In genomic region chr9:44320799-44321133, GRCm38 (mm10) we compare ENCODE assay signal across 8 mouse cellular contexts. TPM values are rescaled to one million over a fixed set of nuclear protein-coding genes. Genes with fewer than 3 reads are reported as not detected.
DNase-seq lines count a peak whose midpoint lies in the region; ATAC-seq and TF ChIP-seq lines count a peak whose summit lies in the region.

No protein-coding gene starts in this region.

- TF ChIP-seq CTCF in bone marrow, adult 2 months (IDR thresholded peaks at IDR 0.05; ENCODE audit: control insufficient read depth, insufficient read depth, low read length), result no peak

- peak overlapping the region; percentile 52 for H3K9ac ChIP-seq in kidney, embryonic 16.5 days (replicated peaks; ENCODE audit: low read length)
- H3K9ac ChIP-seq in hindbrain, embryonic 11.5 days (ENCODE audit: low read depth, low read length), result peak overlapping the region; percentile 40; the same call in 1 of the 2 replicates
- peak overlapping the region; percentile 47; the same call in 1 of the 2 replicates for H3K9ac ChIP-seq in midbrain, embryonic 11.5 days (ENCODE audit: low read length)

- TF ChIP-seq POLR2A in bone marrow, adult 2 months (IDR thresholded peaks at IDR 0.05; ENCODE audit: borderline replicate concordance, control insufficient read depth, low read depth, low read length), result no peak

- H3K9me3 ChIP-seq in kidney, embryonic 16.5 days (ENCODE audit: low read length), result no peaks in the 10 kb centered on the region
- no peaks in the 10 kb centered on the region for H3K9me3 ChIP-seq in hindbrain, embryonic 11.5 days (ENCODE audit: control insufficient read depth, low read length)
- H3K9me3 ChIP-seq in midbrain, embryonic 11.5 days (ENCODE audit: control insufficient read depth, low read length), result no peaks in the 10 kb centered on the region

- peak overlapping the region; percentile 87 for H3K4me3 ChIP-seq in kidney, embryonic 16.5 days (ENCODE audit: low read length)
- peak overlapping the region; percentile 26 for H3K4me3 ChIP-seq in bone marrow, adult 2 months (replicated peaks; ENCODE audit: control insufficient read depth, low read depth, low read length)
- peak overlapping the region; percentile 95 for H3K4me3 ChIP-seq in hindbrain, embryonic 11.5 days (ENCODE audit: low read depth, low read length)
- H3K4me3 ChIP-seq in midbrain, embryonic 11.5 days (ENCODE audit: low read depth, low read length), result peak overlapping the region; percentile 90; the same call in 1 of the 2 replicates

- DNase-seq in kidney, postnatal 4 days, result no peak
- no peak for DNase-seq in hindbrain, embryonic 11.5 days (ENCODE audit: low spot score)
- no peak for DNase-seq in midbrain, embryonic 11.5 days (ENCODE audit: low spot score, missing footprints)
- DNase-seq in T-cell, adult 2 months (ENCODE audit: low spot score), result no peak
- DNase-seq in gastrocnemius, postnatal 10 days, result no peak
- no peak for DNase-seq in lung, postnatal 36 days

- 23% methylated on average over 6 of the region's 6 CpGs for WGBS in kidney, embryonic 16.5 days
- WGBS in bone marrow, adult 2 months, result 26% methylated on average over 6 of the region's 6 CpGs
- 29% methylated on average over 6 of the region's 6 CpGs for WGBS in hindbrain, embryonic 11.5 days
- WGBS in midbrain, embryonic 11.5 days, result 21% methylated on average over 6 of the region's 6 CpGs

- H3K27me3 ChIP-seq in kidney, embryonic 16.5 days (ENCODE audit: insufficient read depth, low read length), result no peaks in the 10 kb centered on the region
- H3K27me3 ChIP-seq in hindbrain, embryonic 11.5 days (ENCODE audit: control insufficient read depth, insufficient read depth, low read length), result no peaks in the 10 kb centered on the region
- H3K27me3 ChIP-seq in midbrain, embryonic 11.5 days (ENCODE audit: control insufficient read depth, insufficient read depth, low read length), result no peaks in the 10 kb centered on the region

- H3K27ac ChIP-seq in kidney, embryonic 16.5 days (ENCODE audit: low read length), result peak overlapping the region; percentile 44
- H3K27ac ChIP-seq in bone marrow, adult 2 months (ENCODE audit: control insufficient read depth, insufficient read depth, low read depth, low read length, poor library complexity), result no peak overlapping the region
- H3K27ac ChIP-seq in hindbrain, embryonic 11.5 days (ENCODE audit: low read depth, low read length), result no peak overlapping the region; the same call in 1 of the 2 replicates
- 0 out of 2 replicates have a peak overlapping the region, but pooled peaks have one; percentile 7 for H3K27ac ChIP-seq in midbrain, embryonic 11.5 days (ENCODE audit: low read depth, low read length)

- H3K36me3 ChIP-seq in kidney, embryonic 16.5 days (ENCODE audit: insufficient read depth, low read length), result peaks cover 12% of the 10 kb centered on the region
- peaks cover 3% of the 10 kb centered on the region; the same call in 1 of the 2 replicates for H3K36me3 ChIP-seq in hindbrain, embryonic 11.5 days (ENCODE audit: control insufficient read depth, insufficient read depth, low read length)
- no peaks in the 10 kb centered on the region; the same call in 1 of the 2 replicates for H3K36me3 ChIP-seq in midbrain, embryonic 11.5 days (ENCODE audit: control insufficient read depth, insufficient read depth, low read length)

- peaks cover 30% of the 10 kb centered on the region for H3K4me1 ChIP-seq in kidney, embryonic 16.5 days (ENCODE audit: insufficient read depth, low read length)
- H3K4me1 ChIP-seq in bone marrow, adult 2 months (ENCODE audit: control insufficient read depth, insufficient read depth, low read length), result peaks cover 6% of the 10 kb centered on the region
- H3K4me1 ChIP-seq in hindbrain, embryonic 11.5 days (replicated peaks; ENCODE audit: control insufficient read depth, insufficient read depth, low read length), result peaks cover 14% of the 10 kb centered on the region
- peaks cover 29% of the 10 kb centered on the region for H3K4me1 ChIP-seq in midbrain, embryonic 11.5 days (ENCODE audit: control insufficient read depth, insufficient read depth, low read length)

- ATAC-seq in kidney, embryonic 16.5 days (ENCODE audit: low FRiP score, low TSS enrichment), result no peak
- 0 out of 2 replicates have a peak, but pooled peaks have one; percentile 4 for ATAC-seq in hindbrain, embryonic 11.5 days (ENCODE audit: low FRiP score)
- ATAC-seq in midbrain, embryonic 11.5 days (ENCODE audit: low FRiP score), result no peak

- peak overlapping the region; percentile 93 for H3K4me2 ChIP-seq in kidney, embryonic 16.5 days (replicated peaks; ENCODE audit: low read depth, low read length)
- H3K4me2 ChIP-seq in hindbrain, embryonic 11.5 days (replicated peaks; ENCODE audit: low read depth, low read length), result peak overlapping the region; percentile 95
- peak overlapping the region; percentile 95 for H3K4me2 ChIP-seq in midbrain, embryonic 11.5 days

RNA-seq across cellular contexts. Expression of gene C2cd2l, which starts 0.7 kb away (rescaled TPM):
- polyA plus RNA-seq in kidney, embryonic 16.5 days (2015; fragmentation: Nextera tagmentation; extraction: Ambion mirVana), result 11.6 and 14.3 TPM in 2 replicates
- 14.6 and 17.5 TPM in 2 replicates for polyA plus RNA-seq in bone marrow, adult 2 months (2011; ENCODE audit: insufficient read depth, insufficient read length, low replicate concordance, missing spikeins)
- 10.1 and 11.4 TPM in 2 replicates for polyA plus RNA-seq in hindbrain, embryonic 11.5 days (2014; fragmentation: Nextera tagmentation; extraction: Ambion mirVana)
- polyA plus RNA-seq in midbrain, embryonic 11.5 days (2014; fragmentation: Nextera tagmentation; extraction: Ambion mirVana), result 9.8 and 10.4 TPM in 2 replicates
- total RNA-seq in gastrocnemius, postnatal 10 days (2021), result 10 to 100 TPM in 1 of 2 experiments, 1 to 10 TPM in 1; 7.5 to 15.7 TPM

RNA-seq across cellular contexts. Expression of gene Dpagt1, which starts 5.1 kb away (rescaled TPM):
- 45.4 and 53.9 TPM in 2 replicates for polyA plus RNA-seq in kidney, embryonic 16.5 days (2015; fragmentation: Nextera tagmentation; extraction: Ambion mirVana)
- 11.2 and 30.7 TPM in 2 replicates for polyA plus RNA-seq in bone marrow, adult 2 months (2011; ENCODE audit: insufficient read depth, insufficient read length, low replicate concordance, missing spikeins)
- 47.7 and 51.6 TPM in 2 replicates for polyA plus RNA-seq in hindbrain, embryonic 11.5 days (2014; fragmentation: Nextera tagmentation; extraction: Ambion mirVana)
- 41.8 and 48.9 TPM in 2 replicates for polyA plus RNA-seq in midbrain, embryonic 11.5 days (2014; fragmentation: Nextera tagmentation; extraction: Ambion mirVana)
- 10 to 100 TPM; 11.7 to 17.0 TPM for total RNA-seq in gastrocnemius, postnatal 10 days (2021)

RNA-seq across cellular contexts. Expression of gene H2afx, which starts 13.7 kb away (rescaled TPM):
- 353 and 432 TPM in 2 replicates for polyA plus RNA-seq in kidney, embryonic 16.5 days (2015; fragmentation: Nextera tagmentation; extraction: Ambion mirVana)
- polyA plus RNA-seq in bone marrow, adult 2 months (2011; ENCODE audit: insufficient read depth, insufficient read length, low replicate concordance, missing spikeins), result 184 and 201 TPM in 2 replicates
- 340 and 346 TPM in 2 replicates for polyA plus RNA-seq in hindbrain, embryonic 11.5 days (2014; fragmentation: Nextera tagmentation; extraction: Ambion mirVana)
- polyA plus RNA-seq in midbrain, embryonic 11.5 days (2014; fragmentation: Nextera tagmentation; extraction: Ambion mirVana), result 355 and 377 TPM in 2 replicates
- 10 to 100 TPM; 41.0 to 47.2 TPM for total RNA-seq in gastrocnemius, postnatal 10 days (2021)

RNA-seq across cellular contexts. Expression of gene Hinfp, which starts 15.3 kb away (rescaled TPM):
- 27.2 and 31.1 TPM in 2 replicates for polyA plus RNA-seq in kidney, embryonic 16.5 days (2015; fragmentation: Nextera tagmentation; extraction: Ambion mirVana)
- polyA plus RNA-seq in bone marrow, adult 2 months (2011; ENCODE audit: insufficient read depth, insufficient read length, low replicate concordance, missing spikeins), result 9.1 and 21.6 TPM in 2 replicates
- polyA plus RNA-seq in hindbrain, embryonic 11.5 days (2014; fragmentation: Nextera tagmentation; extraction: Ambion mirVana), result 23.1 and 23.2 TPM in 2 replicates
- polyA plus RNA-seq in midbrain, embryonic 11.5 days (2014; fragmentation: Nextera tagmentation; extraction: Ambion mirVana), result 25.6 and 28.0 TPM in 2 replicates
- total RNA-seq in gastrocnemius, postnatal 10 days (2021), result 10 to 100 TPM in 1 of 2 experiments, 1 to 10 TPM in 1; 9.8 to 11.0 TPM

RNA-seq across cellular contexts. Expression of gene Hmbs, which starts 23.3 kb away (rescaled TPM):
- polyA plus RNA-seq in kidney, embryonic 16.5 days (2015; fragmentation: Nextera tagmentation; extraction: Ambion mirVana), result 133 and 137 TPM in 2 replicates
- polyA plus RNA-seq in bone marrow, adult 2 months (2011; ENCODE audit: insufficient read depth, insufficient read length, low replicate concordance, missing spikeins), result 824 and 950 TPM in 2 replicates
- polyA plus RNA-seq in hindbrain, embryonic 11.5 days (2014; fragmentation: Nextera tagmentation; extraction: Ambion mirVana), result 134 and 151 TPM in 2 replicates
- 147 and 158 TPM in 2 replicates for polyA plus RNA-seq in midbrain, embryonic 11.5 days (2014; fragmentation: Nextera tagmentation; extraction: Ambion mirVana)
- 10 to 100 TPM; 29.2 to 31.0 TPM for total RNA-seq in gastrocnemius, postnatal 10 days (2021)

Comparison
In these comparisons a context has a peak if more than half of its experiments do, and no peak if none do; other contexts are left out.
1. H3K27ac ChIP-seq: peak in kidney, embryonic 16.5 days (single experiment) and midbrain, embryonic 11.5 days (single experiment); none in bone marrow, adult 2 months (single experiment) and hindbrain, embryonic 11.5 days (single experiment).
2. H3K4me3 ChIP-seq: peak in every context shown above with its lines; median percentile 95 in hindbrain, embryonic 11.5 days; 90 in midbrain, embryonic 11.5 days; 87 in kidney, embryonic 16.5 days; 26 in bone marrow, adult 2 months.
3. Peak in every context shown above with its lines, with median percentiles within 50 percentile points of each other: H3K4me2 ChIP-seq and H3K9ac ChIP-seq.